Mouse (Mus musculus): Measurements from ENCODE around the gene Thsd1. TPM values are rescaled to one million over a fixed set of nuclear protein-coding genes. Genes with fewer than 3 reads are reported as not detected.
"Not testable (repeated sequence)": the region's sequence is repeated elsewhere in the genome, so short reads cannot be mapped to it uniquely, and the experiment has no call there.

Thsd1 gene
- polyA plus RNA-seq, 1 experiment from 2014 or later: 9.2 TPM

- H3K9ac ChIP-seq: no peak overlapping the region
- H3K36me3 ChIP-seq: no peaks in the 10 kb centered on the region
- no peak overlapping the region for H3K4me2 ChIP-seq (replicated peaks)
- H3K9me3 ChIP-seq (replicated peaks): no peaks in the 10 kb centered on the region
- H3K4me3 ChIP-seq: no peak overlapping the region
- 84% methylated on average over 3 of the region's 3 CpGs for WGBS
- ATAC-seq (ENCODE audit: low FRiP score): no peak
- H3K27me3 ChIP-seq: no peaks in the 10 kb centered on the region
- H3K4me1 ChIP-seq: no peaks in the 10 kb centered on the region
- no peak overlapping the region for H3K27ac ChIP-seq
These were observed 46.0 kb downstream of the Thsd1 start for GRCm38 (mm10) chr8:22273142-22273541.

GRCm38 (mm10) chr8:22274641-22275040 is 47.5 kb downstream of the Thsd1 start:
- Histone ChIP-seq H3K4me1 (no peaks in the 10 kb centered on the region), H3K9ac (no peak overlapping the region), H3K36me3 (no peaks in the 10 kb centered on the region), H3K9me3 (replicated peaks) (no peaks in the 10 kb centered on the region), H3K27ac (no peak overlapping the region), H3K4me2 (replicated peaks) (no peak overlapping the region), H3K27me3 (no peaks in the 10 kb centered on the region), H3K4me3 (no peak overlapping the region)
- 70% methylated on average over 10 of the region's 10 CpGs for WGBS
- no peak for ATAC-seq (ENCODE audit: low FRiP score)

- Histone ChIP-seq H3K4me2 (replicated peaks) (no peak within 1 kb of the TSS), H3K9ac (no peak within 1 kb of the TSS), H3K36me3 (no peaks in the 10 kb centered on the region), H3K27ac (no peak within 1 kb of the TSS), H3K27me3 (no peaks in the 10 kb centered on the region), H3K4me3 (no peak within 1 kb of the TSS), H3K9me3 (replicated peaks) (no peaks in the 10 kb centered on the region; the same call in 1 of the 2 replicates), H3K4me1 (no peaks in the 10 kb centered on the region)
- WGBS: 70% methylated on average over 2 of the region's 2 CpGs
- ATAC-seq (ENCODE audit: low FRiP score): no peak
These were observed 55.9 kb downstream of the Thsd1 start, which contains the start of gene Tpte for GRCm38 (mm10) chr8:22282999-22283491. TSS of gene Tpte (plus strand) at chr8:22283441.

- 51% methylated on average over 2 of the region's 2 CpGs for WGBS
- peaks cover 5% of the 10 kb centered on the region for H3K4me1 ChIP-seq
- ATAC-seq (ENCODE audit: low FRiP score): no peak
- no peaks in the 10 kb centered on the region for H3K27me3 ChIP-seq
- no peaks in the 10 kb centered on the region for H3K36me3 ChIP-seq
- no peak overlapping the region for H3K9ac ChIP-seq
- H3K4me2 ChIP-seq (replicated peaks): no peak overlapping the region
- no peaks in the 10 kb centered on the region for H3K9me3 ChIP-seq (replicated peaks)
- H3K27ac ChIP-seq: no peak overlapping the region
- no peak overlapping the region for H3K4me3 ChIP-seq
These were observed 75.2 kb downstream of the Thsd1 start for GRCm38 (mm10) chr8:22302326-22302725.

GRCm38 (mm10) chr8:22302896-22303306 is 75.8 kb downstream of the Thsd1 start:
- WGBS: 15% methylated on average over 7 of the region's 7 CpGs
- no peaks in the 10 kb centered on the region for H3K9me3 ChIP-seq (replicated peaks)
- no peaks in the 10 kb centered on the region for H3K27me3 ChIP-seq
- no peaks in the 10 kb centered on the region for H3K36me3 ChIP-seq
- H3K4me1 ChIP-seq: peaks cover 5% of the 10 kb centered on the region
- no peak overlapping the region for H3K27ac ChIP-seq
- peak overlapping the region; percentile 10; the same call in 1 of the 2 replicates for H3K4me3 ChIP-seq
- ATAC-seq (ENCODE audit: low FRiP score): peak; percentile 84
- no peak overlapping the region for H3K9ac ChIP-seq
- peak overlapping the region; percentile 46 for H3K4me2 ChIP-seq (replicated peaks)

- H3K9ac ChIP-seq; H3K4me3 ChIP-seq; H3K4me2 ChIP-seq (replicated peaks); H3K36me3 ChIP-seq; H3K27ac ChIP-seq; H3K4me1 ChIP-seq; H3K27me3 ChIP-seq; H3K9me3 ChIP-seq (replicated peaks); ATAC-seq (ENCODE audit: low FRiP score): not testable (repeated sequence)
- 90% methylated on average over 9 of the region's 9 CpGs for WGBS
These were observed 76.9 kb downstream of the Thsd1 start for GRCm38 (mm10) chr8:22304045-22304444.

- no peak overlapping the region for H3K4me3 ChIP-seq
- no peak overlapping the region for H3K27ac ChIP-seq
- ATAC-seq (ENCODE audit: low FRiP score): no peak
- H3K27me3 ChIP-seq: no peaks in the 10 kb centered on the region
- H3K4me2 ChIP-seq (replicated peaks): no peak overlapping the region
- H3K9me3 ChIP-seq (replicated peaks): no peaks in the 10 kb centered on the region
- 79% methylated on average over 10 of the region's 10 CpGs for WGBS
- no peak overlapping the region for H3K9ac ChIP-seq
- H3K36me3 ChIP-seq: no peaks in the 10 kb centered on the region
- H3K4me1 ChIP-seq: peaks cover 5% of the 10 kb centered on the region
These were observed 79.9 kb downstream of the Thsd1 start for GRCm38 (mm10) chr8:22306999-22307398.

Other genes starting within 250 kb of the Thsd1 start
- gene Atp7b, start 167.0 kb upstream of the Thsd1 start, polyA plus RNA-seq (2016; fragmentation: Nextera tagmentation; extraction: Ambion mirVana): 1.7 and 1.9 TPM in 2 replicates
- 32.3 and 38.0 TPM in 2 replicates for gene Alg11, start 166.6 kb upstream of the Thsd1 start, polyA plus RNA-seq (2016; fragmentation: Nextera tagmentation; extraction: Ambion mirVana)
- gene Nek5, start 102.3 kb upstream of the Thsd1 start, polyA plus RNA-seq (2016; fragmentation: Nextera tagmentation; extraction: Ambion mirVana): 0.52 and 1.2 TPM in 2 replicates
- gene Nek3, start 60.9 kb upstream of the Thsd1 start, polyA plus RNA-seq (2016; fragmentation: Nextera tagmentation; extraction: Ambion mirVana): 9.8 and 10.0 TPM in 2 replicates
- gene Ckap2, start 41.5 kb upstream of the Thsd1 start, polyA plus RNA-seq (2016; fragmentation: Nextera tagmentation; extraction: Ambion mirVana): 37.0 and 39.8 TPM in 2 replicates
- 39.4 and 39.9 TPM in 2 replicates for gene Vps36, start 34.5 kb upstream of the Thsd1 start, polyA plus RNA-seq (2016; fragmentation: Nextera tagmentation; extraction: Ambion mirVana)
- not detected in 2 replicates for gene Tpte, start 56.1 kb downstream of the Thsd1 start, polyA plus RNA-seq (2016; fragmentation: Nextera tagmentation; extraction: Ambion mirVana)
- gene Slc25a15, start 171.3 kb downstream of the Thsd1 start, polyA plus RNA-seq (2016; fragmentation: Nextera tagmentation; extraction: Ambion mirVana): 13.6 and 14.0 TPM in 2 replicates
- 38.2 and 41.1 TPM in 2 replicates for gene Mrps31, start 184.0 kb downstream of the Thsd1 start, polyA plus RNA-seq (2016; fragmentation: Nextera tagmentation; extraction: Ambion mirVana)